Mouse (Mus musculus): ENCODE measurements at regions not wholly inside any gene's neighbourhood (a gene's known extent, or its start where the extent isn't known, plus 50 kb on each side); places are given as distances from the start of the nearest gene placed in this dataset.

- no peak overlapping the region for H3K4me2 ChIP-seq (replicated peaks)
- no peak overlapping the region for H3K4me3 ChIP-seq (replicated peaks)
- no peaks in the 10 kb centered on the region for H3K9me3 ChIP-seq
- no peak overlapping the region for H3K9ac ChIP-seq (replicated peaks)
- no peaks in the 10 kb centered on the region for H3K4me1 ChIP-seq (replicated peaks)
- ATAC-seq = no peak
- WGBS = 77% methylated on average over 5 of the region's 5 CpGs
- H3K27me3 ChIP-seq = no peaks in the 10 kb centered on the region
- no peak overlapping the region for H3K27ac ChIP-seq
- H3K36me3 ChIP-seq = no peaks in the 10 kb centered on the region
Measured at GRCm38 (mm10) chr13:106514510-106515169, 422.1 kb downstream of the Ipo11 start.

- Histone ChIP-seq H3K27me3 (no peaks in the 10 kb centered on the region), H3K27ac (no peak overlapping the region), H3K9ac (replicated peaks) (no peak overlapping the region), H3K4me2 (replicated peaks) (no peak overlapping the region), H3K4me1 (replicated peaks) (no peaks in the 10 kb centered on the region), H3K36me3 (no peaks in the 10 kb centered on the region), H3K4me3 (replicated peaks) (no peak overlapping the region), H3K9me3 (no peaks in the 10 kb centered on the region)
- WGBS = 77% methylated on average over 4 of the region's 4 CpGs
- ATAC-seq = 0 out of 2 replicates have a peak, but pooled peaks have one; percentile 66
Measured at GRCm38 (mm10) chr13:106513669-106514068, 423.1 kb downstream of the Ipo11 start.

- Histone ChIP-seq H3K4me1 (replicated peaks) (no peaks in the 10 kb centered on the region), H3K9me3 (no peaks in the 10 kb centered on the region), H3K4me3 (replicated peaks) (no peak overlapping the region), H3K27ac (no peak overlapping the region), H3K4me2 (replicated peaks) (no peak overlapping the region), H3K9ac (replicated peaks) (no peak overlapping the region), H3K27me3 (no peaks in the 10 kb centered on the region), H3K36me3 (no peaks in the 10 kb centered on the region)
- WGBS = 73% methylated on average over 6 of the region's 6 CpGs
- ATAC-seq = no peak
Measured at GRCm38 (mm10) chr13:106510435-106510834, 426.3 kb downstream of the Ipo11 start.

GRCm38 (mm10) chr13:106501273-106501672 is 435.5 kb downstream of the Ipo11 start:
- Histone ChIP-seq H3K4me2 (replicated peaks) (no peak overlapping the region), H3K4me1 (replicated peaks) (no peaks in the 10 kb centered on the region), H3K4me3 (replicated peaks) (no peak overlapping the region), H3K27ac (no peak overlapping the region), H3K9me3 (no peaks in the 10 kb centered on the region), H3K9ac (replicated peaks) (no peak overlapping the region), H3K36me3 (no peaks in the 10 kb centered on the region), H3K27me3 (no peaks in the 10 kb centered on the region)
- no peak for ATAC-seq
- 87% methylated on average over 6 of the region's 6 CpGs for WGBS

GRCm38 (mm10) chr13:106471264-106471663 is 465.5 kb downstream of the Ipo11 start:
- no peak for ATAC-seq
- no peaks in the 10 kb centered on the region for H3K9me3 ChIP-seq
- H3K27ac ChIP-seq = no peak overlapping the region
- no peaks in the 10 kb centered on the region for H3K27me3 ChIP-seq
- H3K4me2 ChIP-seq (replicated peaks) = no peak overlapping the region
- WGBS = 84% methylated on average over 4 of the region's 4 CpGs
- no peaks in the 10 kb centered on the region for H3K36me3 ChIP-seq
- no peaks in the 10 kb centered on the region for H3K4me1 ChIP-seq (replicated peaks)
- H3K9ac ChIP-seq (replicated peaks) = no peak overlapping the region
- no peak overlapping the region for H3K4me3 ChIP-seq (replicated peaks)

GRCm38 (mm10) chr13:106454366-106454927 is 482.3 kb downstream of the Ipo11 start:
- Histone ChIP-seq H3K4me1 (replicated peaks) (no peaks in the 10 kb centered on the region), H3K36me3 (no peaks in the 10 kb centered on the region), H3K9ac (replicated peaks) (no peak overlapping the region), H3K27ac (no peak overlapping the region), H3K9me3 (no peaks in the 10 kb centered on the region), H3K4me2 (replicated peaks) (no peak overlapping the region), H3K27me3 (no peaks in the 10 kb centered on the region), H3K4me3 (replicated peaks) (no peak overlapping the region)
- 77% methylated on average over 6 of the region's 6 CpGs for WGBS
- ATAC-seq = 0 out of 2 replicates have a peak, but pooled peaks have one; percentile 53

GRCm38 (mm10) chr13:106432165-106432564 is 504.6 kb downstream of the Ipo11 start:
- no peak overlapping the region for H3K27ac ChIP-seq
- 63% methylated on average over 3 of the region's 3 CpGs for WGBS

GRCm38 (mm10) chr13:106406608-106407038 is 530.1 kb downstream of the Ipo11 start:
- no peak overlapping the region for H3K4me3 ChIP-seq (replicated peaks)
- no peak overlapping the region for H3K4me2 ChIP-seq (replicated peaks)
- H3K27me3 ChIP-seq = no peaks in the 10 kb centered on the region
- no peaks in the 10 kb centered on the region for H3K36me3 ChIP-seq
- H3K4me1 ChIP-seq (replicated peaks) = peaks cover 13% of the 10 kb centered on the region
- H3K9me3 ChIP-seq = no peaks in the 10 kb centered on the region
- 11% methylated on average over 1 of the region's 1 CpGs for WGBS
- no peak overlapping the region for H3K27ac ChIP-seq
- H3K9ac ChIP-seq (replicated peaks) = no peak overlapping the region
- peak; percentile 40; the same call in 1 of the 2 replicates for ATAC-seq

More at GRCm38 (mm10) chr13:106432165-106432564, 504.6 kb downstream of the Ipo11 start:
- H3K9ac ChIP-seq (replicated peaks) = no peak overlapping the region
- no peaks in the 10 kb centered on the region for H3K27me3 ChIP-seq
- H3K4me1 ChIP-seq (replicated peaks) = no peaks in the 10 kb centered on the region
- H3K9me3 ChIP-seq = no peaks in the 10 kb centered on the region
- H3K36me3 ChIP-seq = no peaks in the 10 kb centered on the region
- no peak overlapping the region for H3K4me3 ChIP-seq (replicated peaks)
- ATAC-seq = no peak
- no peak overlapping the region for H3K4me2 ChIP-seq (replicated peaks)

GRCm38 (mm10) chr13:106392642-106393041 is 544.1 kb downstream of the Ipo11 start:
- ATAC-seq = no peak
- H3K4me1 ChIP-seq (replicated peaks) = no peaks in the 10 kb centered on the region
- whole genome bisulfite sequencing = 78% methylated on average over 8 of the region's 8 CpGs

GRCm38 (mm10) chr13:106388634-106389033 is 548.1 kb downstream of the Ipo11 start:
- H3K9ac ChIP-seq (replicated peaks) = no peak overlapping the region
- H3K9me3 ChIP-seq = no peaks in the 10 kb centered on the region
- H3K36me3 ChIP-seq = no peaks in the 10 kb centered on the region
- no peak overlapping the region for H3K4me2 ChIP-seq (replicated peaks)
- 84% methylated on average over 4 of the region's 4 CpGs for WGBS
- no peak for ATAC-seq
- no peak overlapping the region for H3K27ac ChIP-seq
- no peaks in the 10 kb centered on the region for H3K27me3 ChIP-seq
- no peak overlapping the region for H3K4me3 ChIP-seq (replicated peaks)
- no peaks in the 10 kb centered on the region for H3K4me1 ChIP-seq (replicated peaks)

More at GRCm38 (mm10) chr13:106392642-106393041, 544.1 kb downstream of the Ipo11 start:
- Histone ChIP-seq H3K36me3 (no peaks in the 10 kb centered on the region), H3K4me2 (replicated peaks) (no peak overlapping the region), H3K27ac (no peak overlapping the region), H3K9me3 (no peaks in the 10 kb centered on the region), H3K9ac (replicated peaks) (no peak overlapping the region), H3K27me3 (no peaks in the 10 kb centered on the region), H3K4me3 (replicated peaks) (no peak overlapping the region)

- no peaks in the 10 kb centered on the region for H3K9me3 ChIP-seq
- 72% methylated on average over 7 of the region's 7 CpGs for WGBS
- H3K4me2 ChIP-seq (replicated peaks) = no peak overlapping the region
- no peak overlapping the region for H3K4me3 ChIP-seq (replicated peaks)
- H3K9ac ChIP-seq (replicated peaks) = no peak overlapping the region
- H3K36me3 ChIP-seq = no peaks in the 10 kb centered on the region
- ATAC-seq = no peak
- H3K27me3 ChIP-seq = no peaks in the 10 kb centered on the region
- H3K4me1 ChIP-seq (replicated peaks) = no peaks in the 10 kb centered on the region
- H3K27ac ChIP-seq = no peak overlapping the region
Measured at GRCm38 (mm10) chr13:106367589-106367988, 569.2 kb downstream of the Ipo11 start.

- Histone ChIP-seq H3K27ac (no peak overlapping the region), H3K36me3 (no peaks in the 10 kb centered on the region), H3K4me2 (replicated peaks) (no peak overlapping the region), H3K9ac (replicated peaks) (no peak overlapping the region), H3K27me3 (no peaks in the 10 kb centered on the region), H3K4me3 (replicated peaks) (no peak overlapping the region), H3K4me1 (replicated peaks) (no peaks in the 10 kb centered on the region), H3K9me3 (no peaks in the 10 kb centered on the region)
- WGBS = 79% methylated on average over 4 of the region's 4 CpGs
- peak; percentile 65 for ATAC-seq
Measured at GRCm38 (mm10) chr13:106352614-106353409, 583.9 kb downstream of the Ipo11 start.
